Comparison of ENCODE assay signal across 8 mouse cellular contexts in the genomic region with DNA sequence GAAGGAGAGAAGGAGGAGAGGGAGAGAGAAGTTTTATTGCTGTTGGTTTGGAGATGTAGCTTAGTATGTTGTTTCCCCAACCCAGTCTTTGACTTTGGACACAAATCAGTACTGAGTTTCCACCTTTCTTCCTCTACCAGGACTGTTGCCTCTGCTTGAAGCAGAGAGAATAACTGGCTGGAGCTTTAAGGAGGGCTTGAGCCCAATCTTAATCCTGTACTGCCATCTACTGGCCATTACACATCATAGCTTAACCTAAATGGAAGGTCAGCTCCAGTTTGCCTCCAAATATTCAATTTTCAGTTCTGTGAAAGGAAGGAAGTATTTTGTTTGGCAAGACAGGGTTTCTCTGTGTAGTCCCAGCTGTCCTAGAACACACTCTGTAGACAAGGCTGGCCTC. TPM values are rescaled to one million over a fixed set of nuclear protein-coding genes. Genes with fewer than 3 reads are reported as not detected.
A peak's percentile ranks its signal among the peaks of the same experiment; 100 is the strongest.
DNase-seq lines count a peak whose midpoint lies in the region; ATAC-seq and TF ChIP-seq lines count a peak whose summit lies in the region.

No protein-coding gene starts in this region.

- no peak overlapping the region for H3K4me2 ChIP-seq in midbrain, embryonic 11.5 days
- no peak overlapping the region for H3K4me2 ChIP-seq in lung, embryonic 14.5 days

- H3K9me3 ChIP-seq in midbrain, embryonic 11.5 days (ENCODE audit: control insufficient read depth, low read length) = no peaks in the 10 kb centered on the region
- no peaks in the 10 kb centered on the region for H3K9me3 ChIP-seq in midbrain, embryonic 10.5 days (replicated peaks)
- no peaks in the 10 kb centered on the region for H3K9me3 ChIP-seq in embryonic facial prominence, embryonic 10.5 days
- no peaks in the 10 kb centered on the region for H3K9me3 ChIP-seq in lung, embryonic 14.5 days (ENCODE audit: low read depth, low read length)

- no peaks in the 10 kb centered on the region for H3K36me3 ChIP-seq in midbrain, embryonic 11.5 days (ENCODE audit: control insufficient read depth, insufficient read depth, low read length)
- no peaks in the 10 kb centered on the region for H3K36me3 ChIP-seq in midbrain, embryonic 10.5 days
- no peaks in the 10 kb centered on the region for H3K36me3 ChIP-seq in embryonic facial prominence, embryonic 10.5 days (replicated peaks)
- no peaks in the 10 kb centered on the region for H3K36me3 ChIP-seq in lung, embryonic 14.5 days (ENCODE audit: insufficient read depth)

- peak; percentile 83 for TF ChIP-seq CTCF in lung, embryonic 14.5 days (IDR thresholded peaks at IDR 0.05; ENCODE audit: low read depth)

- no peak overlapping the region for H3K4me3 ChIP-seq in midbrain, embryonic 11.5 days (ENCODE audit: low read depth, low read length)
- no peak overlapping the region for H3K4me3 ChIP-seq in midbrain, embryonic 10.5 days
- no peak overlapping the region for H3K4me3 ChIP-seq in embryonic facial prominence, embryonic 10.5 days
- H3K4me3 ChIP-seq in lung, embryonic 14.5 days (ENCODE audit: low read depth, low read length) = no peak overlapping the region

- no peak overlapping the region for H3K9ac ChIP-seq in midbrain, embryonic 11.5 days (ENCODE audit: low read length)
- H3K9ac ChIP-seq in lung, embryonic 14.5 days = no peak overlapping the region

- no peak overlapping the region for H3K27ac ChIP-seq in midbrain, embryonic 11.5 days (ENCODE audit: low read depth, low read length)
- H3K27ac ChIP-seq in midbrain, embryonic 10.5 days (replicated peaks) = no peak overlapping the region
- no peak overlapping the region for H3K27ac ChIP-seq in embryonic facial prominence, embryonic 10.5 days (replicated peaks)
- H3K27ac ChIP-seq in lung, embryonic 14.5 days (ENCODE audit: low read depth) = no peak overlapping the region

- peaks cover 3% of the 10 kb centered on the region; the same call in 1 of the 2 replicates for H3K4me1 ChIP-seq in midbrain, embryonic 11.5 days (ENCODE audit: control insufficient read depth, insufficient read depth, low read length)
- peaks cover 9% of the 10 kb centered on the region for H3K4me1 ChIP-seq in midbrain, embryonic 10.5 days
- no peaks in the 10 kb centered on the region for H3K4me1 ChIP-seq in embryonic facial prominence, embryonic 10.5 days
- H3K4me1 ChIP-seq in lung, embryonic 14.5 days (ENCODE audit: insufficient read depth) = no peaks in the 10 kb centered on the region

- ATAC-seq in midbrain, embryonic 11.5 days (ENCODE audit: low FRiP score) = peak; percentile 34; the same call in 1 of the 2 replicates
- peak; percentile 57; the same call in 1 of the 2 replicates for ATAC-seq in lung, embryonic 14.5 days (ENCODE audit: insufficient read depth)

- H3K27me3 ChIP-seq in midbrain, embryonic 11.5 days (ENCODE audit: control insufficient read depth, insufficient read depth, low read length) = peaks cover 66% of the 10 kb centered on the region
- H3K27me3 ChIP-seq in midbrain, embryonic 10.5 days (ENCODE audit: low read depth, poor library complexity, severe bottlenecking) = peaks cover 88% of the 10 kb centered on the region
- H3K27me3 ChIP-seq in embryonic facial prominence, embryonic 10.5 days (replicated peaks; ENCODE audit: low read depth, poor library complexity, severe bottlenecking) = peaks cover 88% of the 10 kb centered on the region
- peaks cover 71% of the 10 kb centered on the region for H3K27me3 ChIP-seq in lung, embryonic 14.5 days (ENCODE audit: insufficient read depth, low read length)

- peak; percentile 14 to 28 for DNase-seq in cerebellum, adult 18-20 months
- no peak for DNase-seq in cerebellum, adult 11-12 months
- peak; percentile 93 for DNase-seq in midbrain, embryonic 11.5 days (ENCODE audit: low spot score, missing footprints)
- DNase-seq in midbrain, embryonic 10.5 days (ENCODE audit: low spot score) = no peak
- peak; percentile 35 for DNase-seq in embryonic facial prominence, embryonic 10.5 days (ENCODE audit: low spot score)
- DNase-seq in lung, embryonic 14.5 days = peak; percentile 91
- DNase-seq in retina, postnatal 7 days (ENCODE audit: low read depth, low spot score) = peak; percentile 67
- no peak for DNase-seq in spleen, postnatal 4 days (ENCODE audit: low spot score in 2 of 2)

RNA-seq across cellular contexts. Expression of a gene that starts 2.6 kb away (rescaled TPM):
- not detected in 2 replicates for polyA plus RNA-seq in midbrain, embryonic 11.5 days (2014; fragmentation: Nextera tagmentation; extraction: Ambion mirVana)
- polyA plus RNA-seq in midbrain, embryonic 10.5 days (2016; fragmentation: Nextera tagmentation; extraction: Ambion mirVana) = not detected in 2 replicates
- polyA plus RNA-seq in embryonic facial prominence, embryonic 10.5 days (2016; fragmentation: Nextera tagmentation; extraction: Ambion mirVana) = not detected in 2 replicates
- not detected in 2 replicates for polyA plus RNA-seq in lung, embryonic 14.5 days (2014; fragmentation: Nextera tagmentation; extraction: Ambion mirVana)

RNA-seq across cellular contexts. Expression of a gene that starts 12.6 kb away (rescaled TPM):
- polyA plus RNA-seq in midbrain, embryonic 11.5 days (2014; fragmentation: Nextera tagmentation; extraction: Ambion mirVana) = not detected in 2 replicates
- polyA plus RNA-seq in midbrain, embryonic 10.5 days (2016; fragmentation: Nextera tagmentation; extraction: Ambion mirVana) = not detected in 2 replicates
- polyA plus RNA-seq in embryonic facial prominence, embryonic 10.5 days (2016; fragmentation: Nextera tagmentation; extraction: Ambion mirVana) = not detected in 2 replicates
- not detected in 2 replicates for polyA plus RNA-seq in lung, embryonic 14.5 days (2014; fragmentation: Nextera tagmentation; extraction: Ambion mirVana)

RNA-seq across cellular contexts. Expression of a gene that starts 49.9 kb away (rescaled TPM):
- not detected in 2 replicates for polyA plus RNA-seq in midbrain, embryonic 11.5 days (2014; fragmentation: Nextera tagmentation; extraction: Ambion mirVana)
- not detected in 2 replicates for polyA plus RNA-seq in midbrain, embryonic 10.5 days (2016; fragmentation: Nextera tagmentation; extraction: Ambion mirVana)
- polyA plus RNA-seq in embryonic facial prominence, embryonic 10.5 days (2016; fragmentation: Nextera tagmentation; extraction: Ambion mirVana) = not detected in 2 replicates
- polyA plus RNA-seq in lung, embryonic 14.5 days (2014; fragmentation: Nextera tagmentation; extraction: Ambion mirVana) = not detected in 2 replicates

Comparison
In these comparisons a context has a peak if more than half of its experiments do, and no peak if none do; other contexts are left out.
1. DNase-seq: peak in cerebellum, adult 18-20 months (2 of 2), midbrain, embryonic 11.5 days (single experiment), embryonic facial prominence, embryonic 10.5 days (single experiment), lung, embryonic 14.5 days (single experiment) and retina, postnatal 7 days (single experiment); none in cerebellum, adult 11-12 months (single experiment), midbrain, embryonic 10.5 days (single experiment) and spleen, postnatal 4 days (0 of 2).